Mouse (Mus musculus) liver, embryonic 13.5 days (tissue): ENCODE data around the gene Slit3. TPM values are rescaled to one million over a fixed set of nuclear protein-coding genes. Genes with fewer than 3 reads are reported as not detected.

Experiments used
- ATAC-seq: fragments of 200-750 bp; cut with Nextera tagmentation; 2 replicates; pipeline ENCODE4 v1.8.0; 2017; ENCODE audit warnings: low read depth, mild to moderate bottlenecking, moderate number of reproducible peaks, moderate library complexity
- DNase-seq: peaks from one replicate; pipeline ENCODE4 v3.0.0; 2022
- H3K27ac ChIP-seq: fragments of 300-500 bp; sonication (generic); 2 replicates; pipeline ENCODE4 v1.5.1; 2015; ENCODE audit warnings: moderate library complexity, mild to moderate bottlenecking, inconsistent platforms
- H3K27me3 ChIP-seq: fragments of 300-500 bp; sonication (generic); 2 replicates; pipeline ENCODE4 v1.6.1; 2015; ENCODE audit warnings: mild to moderate bottlenecking, inconsistent platforms
- H3K36me3 ChIP-seq: fragments of 300-500 bp; sonication (generic); 2 replicates; pipeline ENCODE4 v1.6.1; 2015; ENCODE audit warnings: mild to moderate bottlenecking, inconsistent platforms
- H3K4me1 ChIP-seq: fragments of 300-500 bp; sonication (generic); replicated peaks from 2 replicates; pipeline ENCODE4 v1.6.1; 2015; ENCODE audit warnings: inconsistent platforms
- H3K4me2 ChIP-seq: fragments of 300-500 bp; sonication (generic); 2 replicates; pipeline ENCODE4 v1.6.1; 2015; ENCODE audit warnings: inconsistent platforms, mild to moderate bottlenecking, moderate library complexity
- H3K4me3 ChIP-seq: fragments of 300-500 bp; sonication (generic); replicated peaks from 2 replicates; pipeline ENCODE4 v1.5.1; 2015; ENCODE audit warnings: mild to moderate bottlenecking, inconsistent platforms
- H3K9ac ChIP-seq: fragments of 300-500 bp; sonication (generic); 2 replicates; pipeline ENCODE4 v1.6.1; 2015; ENCODE audit warnings: mild to moderate bottlenecking, inconsistent platforms
- H3K9me3 ChIP-seq: fragments of 300-500 bp; sonication (generic); replicated peaks from 2 replicates; pipeline ENCODE4 v1.6.1; 2016; ENCODE audit warnings: inconsistent platforms
- WGBS: fragments of 180-500 bp; shearing (Covaris S2); methylation state at CpG from one replicate; pipeline ENCODE4 v1.1.7; 2015; ENCODE audit not compliant: insufficient replicate concordance; 5-methylcytosine and 5-hydroxymethylcytosine counted together
- polyA plus RNA-seq: library from polyadenylated mRNA; unstranded; fragments of >200 nt; fragmentation: Nextera tagmentation; extraction: Ambion mirVana; gene quantifications from 2 replicates; pipeline ENCODE4 v1.2.1, GENCODE M21; 2015

Slit3 gene
- polyA plus RNA-seq, 1 experiment from 2014 or later: 0.44 TPM

- Histone ChIP-seq H3K27ac (no peak overlapping the region), H3K4me3 (no peak overlapping the region), H3K36me3 (no peaks in the 10 kb centered on the region), H3K4me1 (no peaks in the 10 kb centered on the region), H3K27me3 (0 out of 2 replicates have a peak, but pooled peaks cover 7% of the 10 kb centered on the region), H3K9ac (no peak overlapping the region), H3K4me2 (no peak overlapping the region), H3K9me3 (no peaks in the 10 kb centered on the region)
- ATAC-seq (no peak), DNase-seq (no peak)
- 61% methylated on average over 10 of the region's 10 CpGs for WGBS
Measured at GRCm38 (mm10) chr11:35203673-35204072, 82.6 kb downstream of the Slit3 start.

- ATAC-seq (no peak), DNase-seq (no peak)
- no peak overlapping the region for H3K4me2 ChIP-seq
- H3K9me3 ChIP-seq: no peaks in the 10 kb centered on the region
- no peaks in the 10 kb centered on the region for H3K4me1 ChIP-seq
- WGBS: 47% methylated on average over 9 of the region's 9 CpGs
- no peak overlapping the region for H3K27ac ChIP-seq
- H3K4me3 ChIP-seq: no peak overlapping the region
- H3K36me3 ChIP-seq: no peaks in the 10 kb centered on the region
- H3K9ac ChIP-seq: no peak overlapping the region
- 0 out of 2 replicates have a peak, but pooled peaks cover 7% of the 10 kb centered on the region for H3K27me3 ChIP-seq
Measured at GRCm38 (mm10) chr11:35204084-35204483, 83.1 kb downstream of the Slit3 start.

DNA sequence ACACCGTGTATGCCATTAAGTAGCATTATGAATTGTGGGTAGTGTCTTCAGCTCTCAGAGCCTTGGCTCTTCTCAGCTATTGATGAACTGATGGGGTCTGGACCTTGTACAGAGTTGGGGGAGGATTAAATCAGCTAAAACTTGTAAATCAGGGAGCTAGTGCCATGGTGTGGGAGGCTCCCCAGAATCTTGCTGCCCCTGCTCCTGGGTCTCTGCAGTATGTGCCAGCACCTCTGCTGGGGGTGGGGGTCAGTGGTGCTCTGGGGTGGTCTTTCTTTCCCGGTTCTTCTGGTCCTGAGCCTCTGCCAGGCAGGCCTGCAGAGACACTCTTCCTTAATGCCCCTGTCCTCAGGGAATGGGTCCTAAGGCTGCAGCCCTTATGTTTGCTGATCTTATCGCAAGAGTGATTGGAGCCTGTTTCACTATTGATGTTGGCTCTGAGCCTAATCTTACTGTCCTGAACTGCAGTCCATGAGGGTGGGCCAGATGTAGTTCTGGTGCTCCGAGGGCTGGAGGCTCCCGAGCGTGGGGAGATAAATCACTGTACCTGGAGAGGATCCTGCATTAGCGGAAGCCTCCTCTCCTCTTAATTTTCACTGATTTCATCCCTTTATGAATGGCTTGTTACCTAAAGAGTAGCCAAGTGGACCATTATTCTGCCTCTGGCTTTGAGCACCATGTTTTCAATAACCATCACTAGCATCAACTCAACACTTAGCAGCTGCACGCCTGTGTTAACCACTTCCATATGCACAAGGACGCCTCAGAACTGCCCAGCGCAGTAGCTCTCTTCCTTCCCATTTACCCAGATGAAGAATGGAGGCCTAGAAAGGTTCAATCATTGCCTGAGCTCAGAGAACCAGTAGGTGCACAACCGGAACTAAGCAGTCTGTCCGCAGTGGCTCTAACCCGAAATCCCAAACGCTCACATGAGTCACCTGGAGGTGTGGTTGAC lies 90.0 kb downstream of the Slit3 start:
- no peaks in the 10 kb centered on the region for H3K9me3 ChIP-seq
- H3K9ac ChIP-seq: no peak overlapping the region
- DNase-seq (no peak), ATAC-seq (no peak)
- peaks cover 13% of the 10 kb centered on the region; the same call in 1 of the 2 replicates for H3K27me3 ChIP-seq
- no peak overlapping the region for H3K4me3 ChIP-seq
- H3K27ac ChIP-seq: no peak overlapping the region
- H3K4me2 ChIP-seq: no peak overlapping the region
- no peaks in the 10 kb centered on the region for H3K4me1 ChIP-seq
- WGBS: 66% methylated on average over 14 of the region's 14 CpGs
- no peaks in the 10 kb centered on the region for H3K36me3 ChIP-seq

- Histone ChIP-seq H3K9ac (no peak overlapping the region), H3K9me3 (no peaks in the 10 kb centered on the region), H3K27me3 (no peaks in the 10 kb centered on the region), H3K4me2 (no peak overlapping the region), H3K27ac (no peak overlapping the region), H3K4me3 (no peak overlapping the region), H3K4me1 (no peaks in the 10 kb centered on the region), H3K36me3 (no peaks in the 10 kb centered on the region)
- DNase-seq: no peak
- 56% methylated on average over 4 of the region's 4 CpGs for WGBS
- no peak for ATAC-seq
Measured at GRCm38 (mm10) chr11:35224025-35224424, 103.0 kb downstream of the Slit3 start.

- ATAC-seq (no peak), DNase-seq (no peak)
- Histone ChIP-seq H3K27me3 (no peaks in the 10 kb centered on the region), H3K4me2 (no peak overlapping the region), H3K4me3 (no peak overlapping the region), H3K36me3 (no peaks in the 10 kb centered on the region), H3K9me3 (no peaks in the 10 kb centered on the region), H3K9ac (no peak overlapping the region), H3K4me1 (no peaks in the 10 kb centered on the region), H3K27ac (no peak overlapping the region)
- 65% methylated on average over 10 of the region's 10 CpGs for WGBS
Measured at GRCm38 (mm10) chr11:35231361-35232090, 110.5 kb downstream of the Slit3 start.

DNA sequence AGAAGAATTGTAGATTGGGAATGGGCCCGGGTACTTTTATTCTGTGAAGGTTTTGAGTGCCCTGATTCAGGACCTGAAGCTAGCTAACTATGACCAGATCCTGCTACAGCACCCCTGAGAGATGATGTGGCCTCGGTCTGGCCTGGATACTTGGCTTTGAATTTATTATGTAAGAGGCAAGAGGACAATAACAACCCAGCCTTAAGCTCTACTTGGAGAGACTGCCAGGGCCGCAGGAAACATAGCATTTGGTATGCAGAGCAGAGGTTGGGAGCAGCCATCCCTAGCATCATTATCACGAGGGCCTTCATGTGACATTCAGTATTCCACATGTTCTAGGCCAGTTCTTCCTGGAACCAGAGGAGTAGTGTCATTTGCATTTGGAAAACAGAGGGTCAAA lies 111.3 kb downstream of the Slit3 start:
- Histone ChIP-seq H3K4me2 (no peak overlapping the region), H3K4me3 (no peak overlapping the region), H3K4me1 (no peaks in the 10 kb centered on the region), H3K9ac (no peak overlapping the region), H3K27me3 (no peaks in the 10 kb centered on the region), H3K9me3 (no peaks in the 10 kb centered on the region), H3K36me3 (no peaks in the 10 kb centered on the region), H3K27ac (no peak overlapping the region)
- DNase-seq (no peak), ATAC-seq (no peak)
- 65% methylated on average over 4 of the region's 4 CpGs for WGBS

DNA sequence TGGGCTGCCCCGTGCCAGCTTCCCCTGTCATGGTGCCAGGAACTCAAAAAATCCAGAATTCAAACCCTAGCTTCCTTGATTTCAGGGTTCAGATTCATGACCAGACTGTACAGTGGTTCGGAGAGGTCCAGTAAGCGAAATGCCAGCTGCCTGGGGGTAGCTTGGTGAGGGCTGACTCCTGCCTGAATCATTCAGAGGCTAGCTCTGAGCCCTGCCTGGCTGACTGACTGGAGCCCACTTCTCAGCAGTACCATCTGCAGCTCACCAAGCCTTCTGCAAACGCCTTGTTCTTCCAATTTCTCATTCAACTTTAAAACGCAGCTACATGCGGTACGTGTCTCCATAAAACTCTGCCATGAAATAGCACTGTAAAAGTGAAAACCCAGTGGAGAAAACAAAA lies 120.4 kb downstream of the Slit3 start:
- Histone ChIP-seq H3K27ac (no peak overlapping the region), H3K9ac (no peak overlapping the region), H3K9me3 (no peaks in the 10 kb centered on the region), H3K4me3 (no peak overlapping the region), H3K36me3 (no peaks in the 10 kb centered on the region), H3K27me3 (no peaks in the 10 kb centered on the region), H3K4me1 (no peaks in the 10 kb centered on the region), H3K4me2 (no peak overlapping the region)
- no peak for DNase-seq
- 70% methylated on average over 7 of the region's 7 CpGs for WGBS
- no peak for ATAC-seq

DNA sequence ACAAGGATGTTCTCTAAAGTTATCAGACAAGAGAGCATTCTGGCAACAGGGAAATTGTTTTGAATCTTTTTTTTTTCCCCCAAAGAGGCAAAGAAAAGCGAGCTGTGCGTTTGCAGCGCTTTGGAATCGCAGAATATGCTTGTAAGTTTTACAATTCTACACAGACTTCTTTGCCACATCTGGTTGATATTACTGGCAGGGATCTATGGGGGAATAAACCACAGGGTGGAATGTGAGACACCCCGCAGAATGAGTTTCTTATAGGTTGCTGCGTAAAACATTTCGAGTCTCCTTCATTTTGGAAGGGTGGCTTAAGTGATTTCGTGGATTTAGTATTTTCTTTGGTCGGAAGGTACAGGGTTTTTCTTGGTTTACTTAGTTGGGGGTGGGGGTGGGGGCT lies 122.6 kb downstream of the Slit3 start:
- H3K9me3 ChIP-seq: no peaks in the 10 kb centered on the region
- no peak overlapping the region for H3K9ac ChIP-seq
- no peak for DNase-seq
- no peaks in the 10 kb centered on the region for H3K27me3 ChIP-seq
- H3K27ac ChIP-seq: no peak overlapping the region
- no peaks in the 10 kb centered on the region for H3K4me1 ChIP-seq
- no peak for ATAC-seq
- H3K4me2 ChIP-seq: no peak overlapping the region
- H3K4me3 ChIP-seq: no peak overlapping the region
- 78% methylated on average over 9 of the region's 9 CpGs for WGBS
- no peaks in the 10 kb centered on the region for H3K36me3 ChIP-seq

GRCm38 (mm10) chr11:35244526-35244925 lies 123.5 kb downstream of the Slit3 start:
- no peak overlapping the region for H3K4me3 ChIP-seq
- H3K36me3 ChIP-seq: no peaks in the 10 kb centered on the region
- no peaks in the 10 kb centered on the region for H3K27me3 ChIP-seq
- 82% methylated on average over 7 of the region's 7 CpGs for WGBS
- H3K27ac ChIP-seq: no peak overlapping the region
- no peaks in the 10 kb centered on the region for H3K9me3 ChIP-seq
- H3K4me2 ChIP-seq: no peak overlapping the region
- ATAC-seq (no peak), DNase-seq (no peak)
- no peaks in the 10 kb centered on the region for H3K4me1 ChIP-seq
- no peak overlapping the region for H3K9ac ChIP-seq

DNA sequence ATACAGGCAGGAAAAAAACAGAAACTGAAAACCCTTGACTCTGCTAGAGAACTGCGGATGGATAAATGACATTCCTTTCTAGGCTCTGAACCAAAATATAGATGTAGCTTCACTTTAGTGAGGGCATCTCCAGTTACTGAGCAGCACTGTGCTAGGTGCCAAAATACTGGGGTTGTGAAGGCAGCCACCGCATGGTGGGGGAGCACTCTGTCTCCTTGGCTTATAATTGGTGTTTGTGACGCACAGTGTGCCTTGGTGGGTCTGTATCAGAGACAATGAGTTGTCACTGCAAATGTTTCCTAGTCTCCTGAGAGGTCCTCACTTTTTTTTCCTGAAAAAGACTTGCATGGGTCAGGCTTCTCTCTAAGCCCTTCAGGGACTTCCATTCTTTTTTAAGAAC lies 125.6 kb downstream of the Slit3 start:
- Histone ChIP-seq H3K4me1 (no peaks in the 10 kb centered on the region), H3K27ac (no peak overlapping the region), H3K9ac (no peak overlapping the region), H3K4me3 (no peak overlapping the region), H3K9me3 (no peaks in the 10 kb centered on the region), H3K4me2 (no peak overlapping the region), H3K27me3 (no peaks in the 10 kb centered on the region), H3K36me3 (no peaks in the 10 kb centered on the region)
- ATAC-seq: no peak
- 63% methylated on average over 3 of the region's 3 CpGs for WGBS
- DNase-seq: no peak

- no peaks in the 10 kb centered on the region for H3K36me3 ChIP-seq
- H3K4me3 ChIP-seq: no peak overlapping the region
- H3K27me3 ChIP-seq: no peaks in the 10 kb centered on the region
- H3K4me2 ChIP-seq: no peak overlapping the region
- no peak overlapping the region for H3K27ac ChIP-seq
- H3K9ac ChIP-seq: no peak overlapping the region
- WGBS: 58% methylated on average over 5 of the region's 5 CpGs
- no peaks in the 10 kb centered on the region for H3K9me3 ChIP-seq
- H3K4me1 ChIP-seq: no peaks in the 10 kb centered on the region
- DNase-seq: no peak
- ATAC-seq: no peak
Measured at GRCm38 (mm10) chr11:35248088-35248487, 127.1 kb downstream of the Slit3 start.
